Mouse (Mus musculus): Measurements from ENCODE around the gene Fbxo39. TPM values are rescaled to one million over a fixed set of nuclear protein-coding genes. Genes with fewer than 3 reads are reported as not detected.

Gene Fbxo39
- polyA plus RNA-seq, 1 experiment from 2014 or later: not detected

GRCm38 (mm10) chr11:72367934-72368674 is 53.9 kb downstream of the Fbxo39 start:
- Histone ChIP-seq H3K9ac (ENCODE audit: low read length) (no peak overlapping the region), H3K4me2 (ENCODE audit: low read length) (no peak overlapping the region), H3K27ac (replicated peaks in 1 of 2; ENCODE audit: control insufficient read depth in 1 of 2, insufficient read depth in 1 of 2, low read depth in 2 of 2, low read length in 2 of 2) (no peak overlapping the region), H3K4me1 (ENCODE audit: control insufficient read depth in 2 of 2, insufficient read depth in 2 of 2, low read length in 2 of 2) (peaks cover 4 to 5% of the 10 kb centered on the region in 2 experiments; a peak in 2 of 4 replicates), H3K9me3 (ENCODE audit: control insufficient read depth, low read length) (no peaks in the 10 kb centered on the region), H3K36me3 (ENCODE audit: control insufficient read depth, insufficient read depth, low read length) (no peaks in the 10 kb centered on the region), H3K4me3 (ENCODE audit: control insufficient read depth in 1 of 2, insufficient read depth in 1 of 2, low read depth in 1 of 2, low read length in 2 of 2) (no peak overlapping the region), H3K27me3 (ENCODE audit: control insufficient read depth, insufficient read depth, low read length) (no peaks in the 10 kb centered on the region)
- no peak for ATAC-seq (ENCODE audit: insufficient number of reproducible peaks, insufficient read depth, low FRiP score, low read depth)
- 65% methylated on average over 11 of the region's 11 CpGs for whole genome bisulfite sequencing

Other genes with a start within 250 kb of the Fbxo39 start
- 0.26 and 0.39 TPM in 2 replicates for gene Pitpnm3, start 178.7 kb upstream of the Fbxo39 start, polyA plus RNA-seq (2014; fragmentation: Nextera tagmentation; extraction: Ambion mirVana)
- not detected in 2 replicates for gene Gm43951, start 107.6 kb upstream of the Fbxo39 start, polyA plus RNA-seq (2014; fragmentation: Nextera tagmentation; extraction: Ambion mirVana)
- 6.1 and 6.5 TPM in 2 replicates for gene 4933427D14Rik, start 107.0 kb upstream of the Fbxo39 start, polyA plus RNA-seq (2014; fragmentation: Nextera tagmentation; extraction: Ambion mirVana)
- 161 and 177 TPM in 2 replicates for gene Txndc17, start 106.9 kb upstream of the Fbxo39 start, polyA plus RNA-seq (2014; fragmentation: Nextera tagmentation; extraction: Ambion mirVana)
- gene Med31, start 98.9 kb upstream of the Fbxo39 start, polyA plus RNA-seq (2014; fragmentation: Nextera tagmentation; extraction: Ambion mirVana): 29.9 and 33.2 TPM in 2 replicates
- gene Slc13a5, start 47.2 kb upstream of the Fbxo39 start, polyA plus RNA-seq (2014; fragmentation: Nextera tagmentation; extraction: Ambion mirVana): 0.19 and 0.34 TPM in 2 replicates
- 8.0 and 8.9 TPM in 2 replicates for gene Xaf1, start 12.8 kb upstream of the Fbxo39 start, polyA plus RNA-seq (2014; fragmentation: Nextera tagmentation; extraction: Ambion mirVana)
- 0.19 and 0.28 TPM in 2 replicates for gene Tekt1, start 48.0 kb downstream of the Fbxo39 start, polyA plus RNA-seq (2014; fragmentation: Nextera tagmentation; extraction: Ambion mirVana)
- 116 and 122 TPM in 2 replicates for gene Smtnl2, start 97.3 kb downstream of the Fbxo39 start, polyA plus RNA-seq (2014; fragmentation: Nextera tagmentation; extraction: Ambion mirVana)
- gene Ggt6, start 121.1 kb downstream of the Fbxo39 start, polyA plus RNA-seq (2014; fragmentation: Nextera tagmentation; extraction: Ambion mirVana): not detected in 2 replicates
- 61.9 and 64.7 TPM in 2 replicates for gene Mybbp1a, start 126.9 kb downstream of the Fbxo39 start, polyA plus RNA-seq (2014; fragmentation: Nextera tagmentation; extraction: Ambion mirVana)
- 3.3 and 3.7 TPM in 2 replicates for gene Spns2, start 175.5 kb downstream of the Fbxo39 start, polyA plus RNA-seq (2014; fragmentation: Nextera tagmentation; extraction: Ambion mirVana)
- 0.09 TPM in 1 of 2 replicates, not detected in the other for gene Spns3, start 236.1 kb downstream of the Fbxo39 start, polyA plus RNA-seq (2014; fragmentation: Nextera tagmentation; extraction: Ambion mirVana)

Measured in heart, embryonic 14.5 days (tissue).